Mouse (Mus musculus) heart, postnatal 0 days (tissue): ENCODE results near the gene Krt87.

Experiments used
- CTCF ChIP-seq: IDR thresholded peaks from 2 replicates; pipeline ENCODE4 v1.5.1; 2016; ENCODE audit warnings: antibody characterized with exemption, control low read depth, low read depth
- EP300 ChIP-seq: IDR thresholded peaks from 2 replicates; pipeline ENCODE4 v1.6.1; 2016; ENCODE audit warnings: antibody characterized with exemption, low read depth

GRCm38 (mm10) chr15:101438555-101438954, at the start of gene Krt87:
- TF ChIP-seq CTCF (no peak), EP300 (no peak)
